Mouse (Mus musculus): Measurements from ENCODE around the gene Cntnap2. TPM values are rescaled to one million over a fixed set of nuclear protein-coding genes. Genes with fewer than 3 reads are reported as not detected.
"Not testable (repeated sequence)": the region's sequence is repeated elsewhere in the genome, so short reads cannot be mapped to it uniquely, and the experiment has no call there.

Cntnap2 gene
- total RNA-seq, 2 experiments from 2014 or later = 136 to 147 TPM

- no peak for DNase-seq (ENCODE audit: low spot score in 2 of 2)
These were observed 2225.6 kb downstream of the Cntnap2 start for GRCm38 (mm10) chr6:47284794-47285193.

DNA sequence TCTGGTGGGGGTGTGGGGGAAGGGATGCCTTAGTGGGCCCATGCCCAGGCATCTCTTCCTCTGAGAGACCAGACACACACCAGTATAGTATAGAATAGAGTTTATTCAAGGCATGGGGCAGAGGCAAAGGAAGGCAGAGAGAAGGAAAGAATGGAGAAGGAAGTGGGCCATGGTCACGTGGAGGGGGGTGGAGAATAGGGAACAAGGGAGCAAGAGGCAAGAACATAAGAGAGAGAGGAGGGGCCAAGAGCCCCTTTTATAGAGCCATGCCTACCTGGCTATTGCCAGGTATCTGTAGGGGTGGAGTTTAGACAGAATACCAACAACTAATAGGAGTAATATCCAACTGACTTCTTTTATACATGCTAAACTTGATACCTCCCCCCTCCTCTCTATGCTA, 2226.6 kb downstream of the Cntnap2 start:
- no peak for DNase-seq (ENCODE audit: low spot score in 2 of 2)

- DNase-seq (ENCODE audit: low spot score in 2 of 2) = not testable (repeated sequence)
These were observed 2227.2 kb downstream of the Cntnap2 start for GRCm38 (mm10) chr6:47286247-47286967.

DNA sequence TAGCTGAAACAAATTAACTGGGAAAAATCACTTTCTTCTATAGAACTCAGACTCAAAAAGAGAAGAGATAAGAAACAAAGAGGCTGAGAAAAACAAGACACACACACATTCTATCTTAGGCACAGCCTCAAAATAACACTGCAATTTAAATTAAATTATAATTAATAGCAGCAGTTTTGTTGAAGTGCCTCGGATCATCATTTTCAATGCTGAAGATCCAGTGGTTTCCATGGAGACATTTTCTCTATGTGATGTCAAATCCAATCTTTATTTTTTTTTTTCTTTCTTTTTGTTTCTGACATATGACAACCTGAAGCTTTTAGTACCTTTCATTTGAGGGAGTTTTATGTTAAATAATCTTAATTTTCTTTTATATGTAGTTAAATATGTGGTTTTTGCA, 2228.6 kb downstream of the Cntnap2 start:
- DNase-seq (ENCODE audit: low spot score in 2 of 2) = no peak

GRCm38 (mm10) chr6:47291973-47292372, 2232.8 kb downstream of the Cntnap2 start:
- DNase-seq (ENCODE audit: low spot score in 2 of 2) = no peak

DNA sequence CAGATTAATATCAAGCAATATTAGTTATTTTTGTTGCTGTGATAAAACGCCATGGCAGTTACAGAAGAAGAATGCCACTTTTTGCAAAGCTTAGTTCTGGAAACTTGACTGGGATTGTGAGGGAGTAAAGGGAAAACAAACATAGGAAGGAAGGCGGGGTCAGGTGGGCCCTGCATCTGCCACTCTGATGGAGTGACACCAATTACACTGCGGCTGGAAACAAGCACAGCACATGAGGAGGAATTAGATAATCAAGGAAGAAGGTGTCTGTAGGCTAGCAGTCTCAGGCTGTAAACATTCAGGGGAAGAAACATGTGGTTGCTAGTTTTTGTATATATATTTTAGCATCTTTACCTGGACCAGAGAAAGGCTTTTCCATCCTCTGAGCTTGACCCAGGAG, 2233.3 kb downstream of the Cntnap2 start:
- DNase-seq (ENCODE audit: low spot score in 2 of 2) = no peak

GRCm38 (mm10) chr6:47294433-47294832, 2235.3 kb downstream of the Cntnap2 start:
- no peak for DNase-seq (ENCODE audit: low spot score in 2 of 2)

DNA sequence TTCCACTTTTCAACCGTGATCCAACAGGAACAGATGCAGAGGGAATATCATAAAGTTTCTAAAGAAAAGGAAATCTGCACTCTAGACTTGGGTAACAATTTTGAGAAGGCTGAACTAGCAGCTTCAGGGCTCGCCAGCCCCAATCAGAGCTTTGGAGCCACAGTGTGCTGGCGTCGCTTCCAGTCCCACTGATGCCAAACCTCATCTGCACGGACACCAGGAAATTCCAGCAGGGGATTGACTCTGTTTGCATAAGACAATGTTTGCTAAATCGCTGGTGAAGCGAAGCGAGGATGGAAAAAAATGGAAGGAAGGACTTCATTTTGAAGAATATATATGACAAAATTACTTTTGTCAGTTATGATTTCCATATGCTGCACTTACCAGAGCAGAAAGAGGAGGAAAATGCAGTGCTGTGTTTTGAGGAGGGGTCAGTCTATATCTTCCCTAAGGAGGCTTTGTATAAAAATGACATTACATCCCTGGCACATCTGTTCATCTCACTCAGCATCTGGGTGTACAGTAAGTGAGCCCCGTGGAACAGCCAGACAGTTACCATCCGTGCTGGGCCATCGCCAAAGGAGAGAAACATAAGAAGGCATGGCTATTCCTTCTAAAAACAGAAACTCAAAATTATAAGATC, 2245.8 kb downstream of the Cntnap2 start:
- DNase-seq (ENCODE audit: low spot score in 2 of 2) = no peak

DNA sequence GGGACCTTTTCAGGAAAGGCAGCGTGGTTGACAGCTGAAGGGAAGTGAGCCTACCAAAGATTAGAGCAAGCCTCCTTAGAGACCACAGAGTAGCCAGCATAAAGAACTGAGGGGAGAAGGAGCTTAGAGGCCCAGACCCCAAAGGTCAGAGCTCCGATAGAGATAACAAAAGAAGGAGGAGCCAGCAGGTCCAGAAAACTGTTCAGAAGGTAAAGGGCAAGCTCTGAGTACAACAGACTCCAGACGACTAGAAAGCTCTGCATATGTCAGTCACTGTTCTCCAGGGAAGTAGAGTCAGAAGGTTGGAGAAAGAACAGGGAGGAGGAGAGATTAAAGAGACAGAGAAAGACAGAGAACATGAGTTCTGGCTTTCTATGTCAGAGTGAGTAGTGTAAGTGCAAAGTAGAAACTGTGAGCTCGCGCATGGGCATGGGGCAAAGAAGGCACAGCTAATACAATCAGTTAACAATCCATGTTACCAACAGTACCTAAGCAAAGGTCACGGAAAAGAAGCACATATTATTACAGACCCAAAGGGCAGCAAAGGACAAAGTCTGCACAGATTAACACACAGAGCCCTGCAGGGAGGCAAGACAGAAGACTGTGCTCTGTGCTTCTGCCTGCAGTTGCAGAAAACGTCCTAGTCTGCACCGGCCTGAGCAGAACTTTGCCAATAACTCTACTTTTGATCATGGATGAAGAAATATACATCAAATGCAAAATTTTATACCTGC, 2247.1 kb downstream of the Cntnap2 start:
- DNase-seq (ENCODE audit: low spot score in 2 of 2) = no peak

GRCm38 (mm10) chr6:47306954-47307353, 2247.8 kb downstream of the Cntnap2 start:
- peak in 1 of 2 experiments; percentile 74 for DNase-seq (ENCODE audit: low spot score in 2 of 2)

- DNase-seq (ENCODE audit: low spot score in 2 of 2) = peak in 1 of 2 experiments; percentile 73
These were observed 2255.6 kb downstream of the Cntnap2 start for GRCm38 (mm10) chr6:47314507-47315334.

DNA sequence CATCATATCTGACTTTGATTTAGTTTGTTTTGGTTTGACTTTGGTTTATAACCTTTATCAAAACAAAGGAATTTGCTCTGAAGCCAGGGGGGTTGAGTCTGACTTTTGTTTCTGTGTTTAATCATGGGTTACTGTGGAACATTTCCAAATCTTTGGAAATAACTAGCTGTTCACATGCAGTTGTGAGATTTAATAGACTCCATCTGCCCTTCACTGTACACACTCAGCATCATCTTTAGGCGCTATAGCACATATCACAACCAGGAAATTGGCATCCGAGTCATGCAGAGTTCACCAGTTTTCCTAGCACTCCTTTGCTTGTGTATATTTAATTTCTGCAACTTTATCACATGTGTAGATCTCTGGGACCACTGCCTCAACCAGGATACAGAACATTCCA, 2256.3 kb downstream of the Cntnap2 start:
- DNase-seq (ENCODE audit: low spot score in 2 of 2) = no peak

- no peak for DNase-seq (ENCODE audit: low spot score in 2 of 2)
These were observed 2258.1 kb downstream of the Cntnap2 start for GRCm38 (mm10) chr6:47317253-47317652.

GRCm38 (mm10) chr6:47318705-47319104, 2259.5 kb downstream of the Cntnap2 start:
- peak; percentile 41 to 75 for DNase-seq (ENCODE audit: low spot score in 2 of 2)

DNA sequence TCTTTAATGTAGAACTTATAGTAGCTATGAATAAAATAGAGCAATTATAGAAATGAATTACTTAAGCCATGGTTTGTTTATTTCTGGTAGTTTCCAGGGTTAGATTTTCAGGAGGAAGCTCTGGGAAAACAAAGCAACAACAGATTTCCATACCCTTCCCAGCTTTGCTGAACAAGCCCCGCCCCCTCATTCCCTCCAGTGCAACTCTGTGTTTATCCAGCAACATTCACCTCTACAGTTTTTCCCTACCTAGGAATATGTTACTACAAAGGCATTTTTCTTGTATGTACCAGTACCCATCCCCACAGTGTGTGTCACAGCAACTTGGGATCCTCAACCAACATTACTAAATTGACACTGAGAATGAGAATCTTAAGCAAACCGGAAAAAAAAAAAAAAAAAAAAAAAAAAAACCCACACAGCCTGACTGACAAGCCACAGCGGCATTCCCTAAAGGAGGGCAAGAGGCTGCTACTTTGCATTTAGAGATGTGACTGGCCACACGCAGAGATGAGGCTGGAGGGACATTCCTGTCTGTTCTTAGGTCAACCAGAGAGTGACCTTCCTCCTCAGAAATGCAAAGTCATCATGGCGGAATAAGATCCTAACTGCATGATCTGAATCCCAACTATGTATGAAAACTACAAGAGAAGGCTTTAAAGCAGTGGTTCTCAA, 2260.3 kb downstream of the Cntnap2 start:
- DNase-seq (ENCODE audit: low spot score in 2 of 2) = no peak

GRCm38 (mm10) chr6:47323169-47323835, 2264.1 kb downstream of the Cntnap2 start:
- no peak for DNase-seq (ENCODE audit: low spot score in 2 of 2)

DNA sequence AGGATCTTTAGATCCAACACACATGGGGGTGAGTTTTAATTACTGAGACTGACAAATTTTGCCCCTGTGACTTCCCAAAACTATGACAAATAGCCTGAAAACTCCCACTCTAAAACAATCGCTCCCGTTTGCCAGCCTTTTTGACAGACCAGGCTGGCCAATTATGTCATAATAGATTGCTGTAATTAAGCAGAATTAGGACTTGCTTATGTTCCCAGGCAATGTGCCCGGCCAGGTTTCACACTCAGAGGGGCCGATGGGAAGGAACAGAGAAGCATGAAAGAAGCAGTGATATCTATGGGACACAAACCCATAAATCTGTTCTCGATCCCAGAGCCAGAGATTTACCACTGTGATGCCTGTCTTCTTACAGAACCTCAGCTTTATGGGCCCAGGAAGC, 2264.7 kb downstream of the Cntnap2 start:
- DNase-seq (ENCODE audit: low spot score in 2 of 2) = no peak

DNA sequence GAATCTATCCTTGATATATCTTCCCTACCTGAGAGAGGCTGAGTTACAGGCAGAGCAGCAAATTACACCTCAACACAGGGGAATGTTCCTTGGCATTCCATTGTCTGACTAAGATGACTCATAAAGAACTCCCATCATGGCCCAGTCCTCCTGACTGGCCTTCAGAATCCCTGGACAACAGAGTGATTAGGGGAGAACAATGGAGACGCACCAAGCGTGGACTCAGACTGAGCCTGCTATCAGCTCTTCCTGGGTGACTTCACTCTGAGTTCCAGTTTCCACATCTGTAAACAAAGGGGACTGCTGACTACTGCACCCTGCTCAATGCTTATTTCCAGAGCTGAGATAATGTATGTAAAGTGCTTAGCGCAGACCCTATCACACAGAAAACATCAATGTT, 2269.1 kb downstream of the Cntnap2 start:
- no peak for DNase-seq (ENCODE audit: low spot score in 2 of 2)

GRCm38 (mm10) chr6:47329212-47329611, 2270.1 kb downstream of the Cntnap2 start:
- no peak for DNase-seq (ENCODE audit: low spot score in 2 of 2)

DNA sequence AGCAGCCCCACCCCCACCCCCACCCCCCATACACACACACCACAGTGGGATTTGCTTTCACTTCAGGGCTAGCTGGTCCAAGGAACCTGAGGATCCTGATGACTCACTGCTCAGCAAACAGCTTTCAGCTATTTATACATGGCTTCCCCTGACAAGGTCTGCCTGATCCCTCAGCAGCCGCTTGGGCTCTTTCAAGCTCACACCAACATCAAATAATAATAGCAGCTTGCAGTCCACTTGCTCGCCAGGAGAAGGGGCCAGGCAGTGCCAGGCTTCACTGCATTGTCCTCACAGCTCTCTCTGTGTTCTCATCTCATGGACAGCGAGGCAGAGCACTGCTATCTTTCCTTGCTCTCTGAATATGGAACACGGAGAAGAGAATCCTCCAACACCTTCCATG, 2273.9 kb downstream of the Cntnap2 start:
- no peak for DNase-seq (ENCODE audit: low spot score in 2 of 2)
